Mouse (Mus musculus) natural killer cell, adult 2 months (primary cell): Measurements from ENCODE around the gene N4bp2.

Experiments used
- DNase-seq, 2 experiments: peaks; one replicate each; pipeline ENCODE4 v3.0.0; 2022; ENCODE audit warnings: low spot score in 2 of 2

N4bp2 gene

GRCm38 (mm10) chr5:65826476-65826875, 63.2 kb downstream of the N4bp2 start:
- no peak for DNase-seq

GRCm38 (mm10) chr5:65827102-65827501, 63.8 kb downstream of the N4bp2 start:
- DNase-seq: no peak

GRCm38 (mm10) chr5:65828261-65828660, 64.9 kb downstream of the N4bp2 start:
- no peak for DNase-seq

- DNase-seq: no peak
Observed at GRCm38 (mm10) chr5:65829059-65829458, 65.7 kb downstream of the N4bp2 start.

- DNase-seq: no peak
Observed at GRCm38 (mm10) chr5:65831917-65832618, 68.7 kb downstream of the N4bp2 start.

GRCm38 (mm10) chr5:65833092-65833491, 69.8 kb downstream of the N4bp2 start:
- DNase-seq: no peak

- DNase-seq: no peak
Observed at GRCm38 (mm10) chr5:65833766-65834498, 70.6 kb downstream of the N4bp2 start.

- no peak for DNase-seq
Observed at GRCm38 (mm10) chr5:65838053-65838452, 74.7 kb downstream of the N4bp2 start.

- no peak for DNase-seq
Observed at GRCm38 (mm10) chr5:65842947-65843346, 79.6 kb downstream of the N4bp2 start.

GRCm38 (mm10) chr5:65846534-65846933, 83.2 kb downstream of the N4bp2 start:
- no peak for DNase-seq

- DNase-seq: no peak
Observed at GRCm38 (mm10) chr5:65846958-65847357, 83.6 kb downstream of the N4bp2 start.

GRCm38 (mm10) chr5:65847656-65848055, 84.3 kb downstream of the N4bp2 start:
- DNase-seq: no peak

- DNase-seq: peak; percentile 23 to 55
Observed at GRCm38 (mm10) chr5:65850765-65851164, 87.4 kb downstream of the N4bp2 start.

- DNase-seq: peak in 1 of 2 experiments; percentile 53
Observed at GRCm38 (mm10) chr5:65854786-65855191, 91.5 kb downstream of the N4bp2 start.

- DNase-seq: no peak
Observed at GRCm38 (mm10) chr5:65855571-65855970, 92.2 kb downstream of the N4bp2 start.

- peak in 1 of 2 experiments; percentile 23 for DNase-seq
Observed at GRCm38 (mm10) chr5:65856591-65857411, 93.5 kb downstream of the N4bp2 start.

- peak in 1 of 2 experiments; percentile 47 for DNase-seq
Observed at GRCm38 (mm10) chr5:65857935-65858334, 94.6 kb downstream of the N4bp2 start.

GRCm38 (mm10) chr5:65858355-65858754, 95.0 kb downstream of the N4bp2 start:
- DNase-seq: no peak

- no peak for DNase-seq
Observed at GRCm38 (mm10) chr5:65858898-65859297, 95.6 kb downstream of the N4bp2 start.

GRCm38 (mm10) chr5:65859396-65859795, 96.1 kb downstream of the N4bp2 start:
- no peak for DNase-seq

- DNase-seq: no peak
Observed at GRCm38 (mm10) chr5:65860281-65861000, 97.1 kb downstream of the N4bp2 start.
